Mouse (Mus musculus) forebrain, postnatal 0 days (tissue): ENCODE results near the gene Tmem254b. TPM values are rescaled to one million over a fixed set of nuclear protein-coding genes. Genes with fewer than 3 reads are reported as not detected.
"Not testable (repeated sequence)": the region's sequence is repeated elsewhere in the genome, so short reads cannot be mapped to it uniquely, and the experiment has no call there.

Experiments used
- ATAC-seq: fragments of 200-750 bp; cut with Nextera tagmentation; 2 replicates; pipeline ENCODE4 v1.8.0; 2017; ENCODE audit warnings: mild to moderate bottlenecking, moderate library complexity
- DNase-seq: peaks from one replicate; pipeline ENCODE4 v3.0.0-alpha.2; 2015
- H3K27ac ChIP-seq: fragments of 300-500 bp; sonication (generic); 2 replicates; pipeline ENCODE4 v1.5.1; 2014; ENCODE audit warnings: low read depth, mild to moderate bottlenecking, antibody characterized with exemption, low read length, moderate library complexity, mixed read lengths
- H3K27me3 ChIP-seq: fragments of 300-500 bp; sonication (generic); 2 replicates; pipeline ENCODE4 v1.6.1; 2014; ENCODE audit warnings: mild to moderate bottlenecking, low read length, mixed read lengths; ENCODE audit not compliant: insufficient read depth
- H3K36me3 ChIP-seq: fragments of 300-500 bp; sonication (generic); 2 replicates; pipeline ENCODE4 v1.6.1; 2014; ENCODE audit warnings: mild to moderate bottlenecking, moderate library complexity; ENCODE audit not compliant: insufficient read depth
- H3K4me1 ChIP-seq: fragments of 300-500 bp; sonication (generic); 2 replicates; pipeline ENCODE4 v1.6.1; 2014; ENCODE audit warnings: antibody characterized with exemption; ENCODE audit not compliant: insufficient read depth
- H3K4me2 ChIP-seq: fragments of 300-500 bp; sonication (generic); 2 replicates; pipeline ENCODE4 v1.6.1; 2014; ENCODE audit warnings: low read depth, mild to moderate bottlenecking, moderate library complexity
- H3K4me3 ChIP-seq: fragments of 300-500 bp; sonication (generic); 2 replicates; pipeline ENCODE4 v1.5.1; 2014; ENCODE audit warnings: low read depth, low read length, mixed read lengths
- H3K9ac ChIP-seq: fragments of 300-500 bp; sonication (generic); 2 replicates; pipeline ENCODE4 v1.6.1; 2014; ENCODE audit warnings: mild to moderate bottlenecking
- H3K9me3 ChIP-seq: fragments of 300-500 bp; sonication (generic); 2 replicates; pipeline ENCODE4 v1.6.1; 2016; ENCODE audit warnings: low read length
- WGBS: fragments of 180-500 bp; shearing (Covaris S2); extraction: QIAGEN DNeasy Blood & Tissue Kit; methylation state at CpG from one replicate; pipeline ENCODE4 v1.1.7; 2014; 5-methylcytosine and 5-hydroxymethylcytosine counted together
- polyA plus RNA-seq: library from polyadenylated mRNA; unstranded; fragments of >200 nt; fragmentation: Nextera tagmentation; extraction: Ambion mirVana; gene quantifications from 2 replicates; pipeline ENCODE4 v1.2.1, GENCODE M21; 2015
- total RNA-seq: library from RNA; depleted of rRNA; stranded (reverse); fragments of >200 nt; gene quantifications from 2 replicates; pipeline ENCODE4 v1.2.3, GENCODE M21; 2014; rRNA removed

The Tmem254b gene
- total RNA-seq (25.0 and 25.5 TPM in 2 replicates), polyA plus RNA-seq (24.1 and 29.4 TPM in 2 replicates)

DNA sequence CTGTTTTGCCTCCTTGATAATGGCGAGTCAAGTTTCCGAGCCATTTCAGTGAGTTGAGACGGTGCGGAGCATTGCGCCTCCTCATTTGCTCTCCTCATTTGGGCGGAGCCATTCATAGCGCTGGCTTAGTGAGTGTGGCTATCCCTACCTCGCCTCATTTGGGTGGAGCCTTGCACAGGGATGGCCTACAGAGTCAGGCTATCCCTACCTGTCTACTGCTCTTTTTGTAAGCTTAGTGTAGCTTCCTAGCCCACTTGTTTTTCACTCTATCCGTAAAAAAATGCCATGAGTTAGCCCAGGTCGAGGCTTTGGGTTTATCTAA lies at the start of gene Tmem254b:
Tmem254b (minus strand) TSS at position 116 of the 322 bp plus-strand sequence.
- WGBS: no CpG with 5 or more reads among the region's 10 CpGs
- H3K27ac ChIP-seq, H3K4me1 ChIP-seq, H3K9me3 ChIP-seq, DNase-seq, H3K36me3 ChIP-seq, H3K4me2 ChIP-seq, H3K27me3 ChIP-seq, H3K4me3 ChIP-seq, H3K9ac ChIP-seq: not testable (repeated sequence)
- ATAC-seq: peak; percentile 85

- H3K36me3 ChIP-seq, H3K4me1 ChIP-seq, ATAC-seq, H3K9me3 ChIP-seq, H3K4me2 ChIP-seq, DNase-seq, H3K27ac ChIP-seq, H3K9ac ChIP-seq, H3K4me3 ChIP-seq, H3K27me3 ChIP-seq: not testable (repeated sequence)
- no CpG with 5 or more reads among the region's 2 CpGs for WGBS
These were observed 30.3 kb upstream of the Tmem254b start for GRCm38 (mm10) chr14:26237183-26237582.

GRCm38 (mm10) chr14:26216233-26217000 lies 9.6 kb upstream of the Tmem254b start:
- H3K9ac ChIP-seq, DNase-seq, H3K9me3 ChIP-seq, H3K4me1 ChIP-seq, H3K4me3 ChIP-seq, ATAC-seq, H3K27me3 ChIP-seq, H3K27ac ChIP-seq, H3K4me2 ChIP-seq, H3K36me3 ChIP-seq: not testable (repeated sequence)
- no CpG with 5 or more reads among the region's 5 CpGs for WGBS

- no CpG with 5 or more reads among the region's 44 CpGs for WGBS
- not testable (repeated sequence) for H3K4me3 ChIP-seq, H3K4me2 ChIP-seq
These were observed 480 bp downstream of the Tmem254b start for GRCm38 (mm10) chr14:26206197-26206925.

GRCm38 (mm10) chr14:26197851-26198250 lies 9.0 kb downstream of the Tmem254b start:
- H3K9me3 ChIP-seq, H3K4me1 ChIP-seq, DNase-seq, H3K27me3 ChIP-seq, H3K4me3 ChIP-seq, ATAC-seq, H3K4me2 ChIP-seq, H3K27ac ChIP-seq, H3K9ac ChIP-seq, H3K36me3 ChIP-seq: not testable (repeated sequence)
- WGBS: no CpG with 5 or more reads among the region's 3 CpGs

More at GRCm38 (mm10) chr14:26206197-26206925, 480 bp downstream of the Tmem254b start:
- not testable (repeated sequence) for H3K9me3 ChIP-seq, H3K36me3 ChIP-seq, H3K4me1 ChIP-seq, H3K27me3 ChIP-seq, H3K27ac ChIP-seq, DNase-seq, H3K9ac ChIP-seq
- ATAC-seq: peak; percentile 96

GRCm38 (mm10) chr14:26188361-26188760 lies 18.5 kb downstream of the Tmem254b start:
- H3K9me3 ChIP-seq, H3K4me1 ChIP-seq, H3K27me3 ChIP-seq, H3K27ac ChIP-seq, DNase-seq, H3K4me2 ChIP-seq, H3K36me3 ChIP-seq, H3K9ac ChIP-seq, H3K4me3 ChIP-seq: not testable (repeated sequence)
- ATAC-seq: peak; percentile 71
- no CpG with 5 or more reads among the region's 8 CpGs for WGBS

GRCm38 (mm10) chr14:26186638-26187037 lies 20.2 kb downstream of the Tmem254b start:
- not testable (repeated sequence) for H3K4me3 ChIP-seq, DNase-seq, H3K36me3 ChIP-seq, H3K27me3 ChIP-seq, H3K9ac ChIP-seq, H3K4me1 ChIP-seq, ATAC-seq, H3K4me2 ChIP-seq, H3K27ac ChIP-seq, H3K9me3 ChIP-seq
- WGBS: no CpG with 5 or more reads among the region's 9 CpGs

DNA sequence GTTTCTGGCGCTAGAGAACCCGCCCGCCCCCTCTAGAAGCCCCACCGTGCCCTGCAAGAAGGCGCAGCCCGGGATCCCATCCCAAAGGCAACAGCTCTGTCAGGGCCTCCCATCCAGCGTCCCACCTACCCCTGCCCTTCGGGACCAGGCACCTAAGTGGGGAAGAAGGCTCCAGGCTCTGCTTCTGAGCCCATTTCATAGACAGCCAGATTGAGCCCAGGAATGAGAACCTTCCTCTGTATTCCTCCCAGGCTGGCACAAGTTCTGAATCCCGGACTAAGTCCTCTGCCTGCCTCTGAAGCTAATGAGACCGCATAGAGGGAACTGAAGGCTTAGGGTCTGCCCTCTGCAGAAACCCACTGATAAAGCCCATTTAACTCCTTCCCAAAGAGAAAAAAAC lies 24.5 kb downstream of the Tmem254b start, which contains the start of gene Plac9b:
Plac9b (minus strand) TSS at position 101 of the 400 bp plus-strand sequence.
- no CpG with 5 or more reads among the region's 10 CpGs for WGBS
- not testable (repeated sequence) for DNase-seq

GRCm38 (mm10) chr14:26181660-26182059 lies 25.2 kb downstream of the Tmem254b start:
- H3K36me3 ChIP-seq, H3K9ac ChIP-seq, H3K4me2 ChIP-seq, H3K27me3 ChIP-seq, DNase-seq, H3K9me3 ChIP-seq, H3K27ac ChIP-seq, H3K4me3 ChIP-seq, ATAC-seq, H3K4me1 ChIP-seq: not testable (repeated sequence)
- no CpG with 5 or more reads among the region's 10 CpGs for whole genome bisulfite sequencing

More for the DNA sequence above, 24.5 kb downstream of the Tmem254b start, which contains the start of gene Plac9b:
- not testable (repeated sequence) for H3K36me3 ChIP-seq, H3K4me2 ChIP-seq, ATAC-seq, H3K27ac ChIP-seq, H3K27me3 ChIP-seq, H3K4me1 ChIP-seq, H3K9me3 ChIP-seq, H3K9ac ChIP-seq, H3K4me3 ChIP-seq

- not testable (repeated sequence) for H3K4me3 ChIP-seq, H3K27me3 ChIP-seq, H3K9ac ChIP-seq, H3K27ac ChIP-seq, H3K9me3 ChIP-seq, H3K36me3 ChIP-seq, H3K4me1 ChIP-seq, DNase-seq, H3K4me2 ChIP-seq, ATAC-seq
- no CpG with 5 or more reads among the region's 6 CpGs for WGBS
These were observed 31.8 kb downstream of the Tmem254b start for GRCm38 (mm10) chr14:26175028-26175427.
